Mouse (Mus musculus) mouse embryonic stem cell (cell line): ENCODE measurements around the gene Poll.

ENCODE experiments used
- in situ Hi-C, 2 experiments: fragments of 300-500 bp; cut with MboI; formaldehyde crosslinking; loops; 1 replicate in 1 of 2; 3 replicates in 1 of 2; pipeline ENCODE4 v1.14.3; 2019 to 2020; ENCODE audit warnings: low sequenced_read_pairs in 2 of 2, low pct_unique_long_range_greater_than_20kb in 1 of 2, mixed read lengths in 1 of 2; ENCODE audit not compliant: unreplicated experiment in 1 of 2

Poll gene

GRCm38 (mm10) chr19:45560153-45560890 lies at the start of gene Poll, which contains the start of gene Gm17018:
Gene Poll (minus strand): TSS chr19:45560531.
Gene Gm17018 (plus strand): TSS chr19:45560615.
- in situ Hi-C loops, result no loop called here

GRCm38 (mm10) chr19:45608648-45609339 lies 48.5 kb upstream of the Poll start:
- in situ Hi-C loops, result no loop called here

GRCm38 (mm10) chr19:45607479-45607878 lies 47.1 kb upstream of the Poll start:
- in situ Hi-C loops, result no loop called here

GRCm38 (mm10) chr19:45606701-45607100 lies 46.4 kb upstream of the Poll start:
- in situ Hi-C loops, result no loop called here

- in situ Hi-C loops, result no loop called here
Measured at GRCm38 (mm10) chr19:45602606-45603005, 42.3 kb upstream of the Poll start.

- in situ Hi-C loops, result no loop called here
Measured at GRCm38 (mm10) chr19:45597106-45597505, 36.8 kb upstream of the Poll start.

- in situ Hi-C loops, result no loop called here
Measured at GRCm38 (mm10) chr19:45596434-45596833, 36.1 kb upstream of the Poll start.

GRCm38 (mm10) chr19:45596019-45596418 lies 35.7 kb upstream of the Poll start:
- in situ Hi-C loops, result no loop called here

- in situ Hi-C loops, result no loop called here
Measured at GRCm38 (mm10) chr19:45595481-45595880, 35.1 kb upstream of the Poll start.

- in situ Hi-C loops, result no loop called here
Measured at GRCm38 (mm10) chr19:45594079-45594478, 33.7 kb upstream of the Poll start.

GRCm38 (mm10) chr19:45592916-45593315 lies 32.6 kb upstream of the Poll start:
- in situ Hi-C loops, result no loop called here

- in situ Hi-C loops, result no loop called here
Measured at GRCm38 (mm10) chr19:45591704-45592103, 31.4 kb upstream of the Poll start.

- in situ Hi-C loops, result no loop called here
Measured at GRCm38 (mm10) chr19:45589761-45590160, 29.4 kb upstream of the Poll start.

- in situ Hi-C loops, result no loop called here
Measured at GRCm38 (mm10) chr19:45587509-45588292, 27.4 kb upstream of the Poll start.

- in situ Hi-C loops, result no loop called here
Measured at GRCm38 (mm10) chr19:45586850-45587249, 26.5 kb upstream of the Poll start.

- in situ Hi-C loops, result no loop called here
Measured at GRCm38 (mm10) chr19:45584856-45585620, 24.7 kb upstream of the Poll start.

- in situ Hi-C loops, result no loop called here
Measured at GRCm38 (mm10) chr19:45583136-45583535, 22.8 kb upstream of the Poll start.

GRCm38 (mm10) chr19:45582161-45582560 lies 21.8 kb upstream of the Poll start:
- in situ Hi-C loops, result no loop called here

GRCm38 (mm10) chr19:45581257-45581656 lies 20.9 kb upstream of the Poll start:
- in situ Hi-C loops, result no loop called here
